In the genomic region with DNA sequence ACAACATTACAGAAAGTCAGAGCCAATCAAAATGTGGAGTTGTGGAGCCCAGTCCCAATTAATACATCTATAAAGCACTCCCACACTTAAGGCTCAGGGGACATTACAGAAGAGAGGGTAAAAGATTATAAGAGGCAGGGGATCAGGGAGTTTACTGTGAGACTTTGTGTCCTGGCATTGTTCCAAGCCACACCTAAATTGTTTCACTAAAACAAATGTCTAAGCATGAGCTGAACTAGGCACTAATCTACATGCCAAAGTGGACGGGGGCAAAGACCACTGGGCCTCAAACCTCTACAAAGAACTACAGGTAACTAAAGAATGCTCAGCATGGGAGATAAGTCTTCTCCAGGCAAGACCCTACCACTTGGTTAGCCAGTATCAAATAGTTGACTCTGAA, we compare ENCODE assay signal across 17 mouse cellular contexts.
"Had no signal": no experiment of that assay in that cellular context is flagged by ENCODE, and none has a peak within 500 bp of the region (broad histone marks: within the 10 kb centered on the region; RNA-seq: fewer than 3 reads in every experiment).

No protein-coding gene starts in this region.

- H3K27me3 ChIP-seq: lung, embryonic 15.5 days; megakaryocyte, embryonic 14.5 days; midbrain, embryonic 13.5 days; midbrain, embryonic 15.5 days; neural tube, embryonic 12.5 days; stomach, embryonic 15.5 days had no signal

- H3K27ac ChIP-seq: lung, embryonic 15.5 days; macrophage; midbrain, embryonic 13.5 days; midbrain, embryonic 15.5 days; neural tube, embryonic 12.5 days; stomach, embryonic 15.5 days; stomach, postnatal 0 days had no signal

- H3K4me3 ChIP-seq: lung, embryonic 15.5 days; megakaryocyte, embryonic 14.5 days; midbrain, embryonic 13.5 days; midbrain, embryonic 15.5 days; neural tube, embryonic 12.5 days; stomach, embryonic 15.5 days had no signal

- ATAC-seq: lung, postnatal 0 days; midbrain, embryonic 13.5 days; midbrain, embryonic 15.5 days had no signal

- H3K4me2 ChIP-seq: lung, embryonic 15.5 days; midbrain, embryonic 11.5 days; midbrain, embryonic 13.5 days; midbrain, embryonic 15.5 days; neural tube, embryonic 12.5 days; stomach, embryonic 15.5 days had no signal

- H3K9ac ChIP-seq: lung, embryonic 15.5 days; midbrain, embryonic 13.5 days; midbrain, embryonic 15.5 days; neural tube, embryonic 12.5 days; stomach, embryonic 15.5 days had no signal

- DNase-seq: lung, adult 2 months; lung, postnatal 14 days; lung, postnatal 36 days; right cerebral cortex, postnatal 14 days; thymus, adult 2 months; thymus, postnatal 25 days; thymus, postnatal 4 days had no signal

- H3K9me3 ChIP-seq: lung, embryonic 15.5 days; midbrain, embryonic 13.5 days; midbrain, embryonic 15.5 days; neural tube, embryonic 12.5 days; stomach, embryonic 15.5 days had no signal

- H3K36me3 ChIP-seq: lung, embryonic 15.5 days; midbrain, embryonic 13.5 days; midbrain, embryonic 15.5 days; neural tube, embryonic 12.5 days; stomach, embryonic 15.5 days had no signal

- H3K4me1 ChIP-seq: lung, embryonic 15.5 days; megakaryocyte, embryonic 14.5 days; midbrain, embryonic 13.5 days; midbrain, embryonic 15.5 days; neural tube, embryonic 12.5 days; stomach, embryonic 15.5 days had no signal
